Mouse (Mus musculus): ENCODE results near the gene Slc41a2. TPM values are rescaled to one million over a fixed set of nuclear protein-coding genes. Genes with fewer than 3 reads are reported as not detected.

Slc41a2 gene
- total RNA-seq (2014; rRNA removed) (42.0 TPM in 2 replicates), polyA plus RNA-seq (2015; fragmentation: Nextera tagmentation; extraction: Ambion mirVana) (10.0 and 11.9 TPM in 2 replicates)

DNA sequence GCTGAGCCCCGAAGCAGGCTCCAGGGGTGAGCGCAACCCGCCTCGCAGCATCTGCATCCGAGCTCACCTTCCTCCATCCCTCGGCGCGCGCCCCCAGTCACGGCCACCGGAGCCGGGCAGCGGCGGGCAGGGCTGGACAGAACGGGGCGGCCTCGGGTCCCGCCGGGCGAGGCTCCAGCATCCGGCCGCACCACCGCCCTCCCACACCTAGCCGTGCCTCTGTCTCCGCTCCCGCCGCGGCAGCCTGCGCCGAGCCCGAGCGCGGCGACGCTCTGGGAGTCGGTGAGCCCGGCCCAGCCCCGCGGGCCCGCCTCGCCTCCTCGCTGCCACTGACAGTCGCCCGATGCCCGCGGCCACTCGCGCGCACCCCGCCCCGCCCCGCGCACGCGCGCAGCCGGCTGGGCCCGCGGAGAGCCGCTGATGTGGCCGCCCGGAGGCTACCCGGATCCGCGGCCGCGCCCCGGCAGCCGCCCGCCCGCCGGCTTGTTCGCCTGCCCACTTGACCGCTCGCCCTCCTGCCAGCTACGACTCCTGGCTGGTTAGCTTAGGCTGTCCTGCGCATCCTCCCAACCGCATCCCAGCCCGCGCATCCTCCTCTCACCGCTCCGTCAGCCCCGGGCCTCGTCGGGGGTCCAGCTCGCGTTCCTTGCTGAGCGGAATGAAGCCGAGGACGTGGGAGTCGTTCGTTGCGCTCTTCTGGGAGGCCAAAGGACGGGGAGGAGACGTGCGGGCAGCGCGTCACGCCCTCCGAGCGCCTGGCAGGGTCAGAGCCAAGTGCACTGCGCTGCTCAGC, at the start of gene Slc41a2:
TSS of gene Slc41a2 (minus strand) at position 724 of the 793 bp plus-strand sequence.
- ATAC-seq (ENCODE audit: low FRiP score) (peak; percentile 87), DNase-seq (ENCODE audit: low spot score) (peak; percentile 65)
- WGBS: under 1% methylated on average over 80 of the region's 102 CpGs
- Histone ChIP-seq H3K9ac (replicated peaks; ENCODE audit: low read length, poor library complexity, severe bottlenecking) (peak within 1 kb of the TSS; percentile 93), H3K27me3 (ENCODE audit: insufficient read depth, low read length) (peaks cover 4% of the 10 kb centered on the region; the same call in 1 of the 2 replicates), H3K4me1 (ENCODE audit: insufficient read depth, low read length) (no peaks in the 10 kb centered on the region), H3K4me3 (ENCODE audit: low read depth, low read length) (peak within 1 kb of the TSS; percentile 77), H3K27ac (ENCODE audit: low read depth, low read length) (peak within 1 kb of the TSS; percentile 84), H3K9me3 (ENCODE audit: low read length) (no peaks in the 10 kb centered on the region), H3K36me3 (ENCODE audit: insufficient read depth, low read length) (no peaks in the 10 kb centered on the region), H3K4me2 (ENCODE audit: low read depth, low read length, poor library complexity, severe bottlenecking) (peak within 1 kb of the TSS; percentile 72)
- no peak for TF ChIP-seq CTCF (IDR thresholded peaks at IDR 0.05)

DNA sequence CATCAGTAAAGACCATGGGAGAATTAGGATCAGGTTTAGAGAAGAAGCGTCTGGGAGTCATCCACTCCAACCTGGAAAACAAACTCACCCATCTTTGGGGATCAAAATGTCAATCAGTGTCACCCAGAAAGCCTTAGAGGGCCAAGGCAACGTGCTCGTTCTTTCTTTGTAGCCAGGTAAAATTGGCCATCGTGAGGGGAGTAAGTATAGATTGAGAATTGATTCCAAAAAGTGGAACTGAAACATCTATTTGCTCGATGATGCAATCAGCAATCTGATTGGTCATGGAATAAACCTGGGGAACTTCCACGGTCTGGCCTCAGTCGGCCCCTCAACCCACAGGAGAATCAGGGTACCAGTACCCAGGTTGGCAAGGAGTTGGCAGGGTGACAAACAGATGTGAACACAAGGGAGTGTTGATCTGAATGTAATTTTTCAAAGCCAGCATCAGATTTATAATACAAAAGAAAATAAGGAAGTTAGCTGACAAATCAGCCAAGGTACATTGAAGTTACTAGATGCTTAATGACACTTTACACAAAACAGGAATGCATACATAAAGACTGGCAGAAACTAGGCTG, 47.7 kb upstream of the Slc41a2 start:
- H3K9me3 ChIP-seq (ENCODE audit: low read length): no peaks in the 10 kb centered on the region
- DNase-seq (ENCODE audit: low spot score) (no peak), ATAC-seq (ENCODE audit: low FRiP score) (no peak)
- H3K4me2 ChIP-seq (ENCODE audit: low read depth, low read length, poor library complexity, severe bottlenecking): no peak overlapping the region
- H3K27ac ChIP-seq (ENCODE audit: low read depth, low read length): no peak overlapping the region
- WGBS: 98% methylated on average over 7 of the region's 7 CpGs
- no peaks in the 10 kb centered on the region for H3K27me3 ChIP-seq (ENCODE audit: insufficient read depth, low read length)
- no peak overlapping the region for H3K4me3 ChIP-seq (ENCODE audit: low read depth, low read length)
- no peak for TF ChIP-seq CTCF (IDR thresholded peaks at IDR 0.05)
- H3K9ac ChIP-seq (replicated peaks; ENCODE audit: low read length, poor library complexity, severe bottlenecking): no peak overlapping the region
- H3K4me1 ChIP-seq (ENCODE audit: insufficient read depth, low read length): no peaks in the 10 kb centered on the region
- H3K36me3 ChIP-seq (ENCODE audit: insufficient read depth, low read length): no peaks in the 10 kb centered on the region; the same call in 1 of the 2 replicates

DNA sequence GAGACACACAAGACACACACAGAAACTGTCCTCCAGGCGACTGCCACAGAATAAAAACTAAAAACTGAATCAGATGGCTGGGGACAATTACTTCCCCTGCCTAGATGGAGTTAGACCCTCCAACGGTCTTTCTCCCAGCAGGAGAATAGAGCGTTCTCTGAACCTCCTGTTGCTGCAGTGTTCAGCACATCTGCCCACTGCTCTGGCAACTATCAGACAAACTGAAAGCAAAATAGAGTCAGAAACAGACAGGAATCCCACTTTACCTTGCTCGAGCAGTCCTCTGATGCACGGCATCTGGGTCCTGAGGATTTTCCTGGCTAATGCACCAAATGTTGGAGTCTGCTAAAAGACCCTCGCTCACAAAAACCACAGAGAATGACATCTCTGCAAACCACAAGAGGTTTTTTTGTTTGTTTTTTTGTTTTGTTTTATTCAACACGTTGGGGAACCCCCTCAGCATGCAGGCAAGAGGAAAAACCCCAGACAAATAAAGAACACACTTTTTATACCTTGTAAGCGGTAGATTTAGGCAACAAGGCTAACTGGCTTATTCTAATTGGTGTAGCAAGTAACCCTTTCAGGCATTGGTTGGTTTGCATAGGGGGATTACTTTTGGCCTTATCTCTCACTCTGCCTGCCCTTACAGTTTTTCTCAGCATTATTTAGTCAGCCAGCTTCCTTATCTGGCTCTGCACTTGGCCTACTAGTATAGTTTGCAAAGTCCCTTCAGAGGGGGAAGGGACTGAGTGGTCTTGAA, 47.0 kb upstream of the Slc41a2 start:
- no peak overlapping the region for H3K9ac ChIP-seq (replicated peaks; ENCODE audit: low read length, poor library complexity, severe bottlenecking)
- H3K27ac ChIP-seq (ENCODE audit: low read depth, low read length): no peak overlapping the region
- no peak for DNase-seq (ENCODE audit: low spot score)
- no peaks in the 10 kb centered on the region; the same call in 1 of the 2 replicates for H3K36me3 ChIP-seq (ENCODE audit: insufficient read depth, low read length)
- no peak for ATAC-seq (ENCODE audit: low FRiP score)
- no peaks in the 10 kb centered on the region for H3K4me1 ChIP-seq (ENCODE audit: insufficient read depth, low read length)
- WGBS: 91% methylated on average over 8 of the region's 8 CpGs
- H3K4me3 ChIP-seq (ENCODE audit: low read depth, low read length): no peak overlapping the region
- H3K27me3 ChIP-seq (ENCODE audit: insufficient read depth, low read length): no peaks in the 10 kb centered on the region
- H3K9me3 ChIP-seq (ENCODE audit: low read length): no peaks in the 10 kb centered on the region
- no peak for TF ChIP-seq CTCF (IDR thresholded peaks at IDR 0.05)
- H3K4me2 ChIP-seq (ENCODE audit: low read depth, low read length, poor library complexity, severe bottlenecking): no peak overlapping the region

DNA sequence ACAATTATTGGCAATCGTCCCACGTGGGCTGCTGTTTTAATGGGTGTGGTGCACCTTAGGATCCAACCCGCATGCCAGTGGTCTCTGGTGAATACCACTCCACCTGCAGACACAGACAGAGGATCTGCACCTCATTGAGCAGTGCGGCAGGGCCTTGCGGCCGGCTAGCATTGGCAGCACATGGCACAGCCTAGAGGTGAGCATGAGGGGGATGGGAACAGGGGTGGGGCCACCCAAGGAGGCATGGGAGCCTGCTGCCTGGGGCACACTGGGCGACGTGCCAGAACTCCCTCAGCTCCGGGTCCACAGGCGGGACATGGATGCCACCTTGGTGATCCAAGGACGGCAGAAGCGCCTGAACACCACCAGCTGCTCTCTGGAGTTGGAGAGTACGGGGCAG, 46.2 kb upstream of the Slc41a2 start:
- TF ChIP-seq CTCF (IDR thresholded peaks at IDR 0.05): no peak
- no peak overlapping the region for H3K4me2 ChIP-seq (ENCODE audit: low read depth, low read length, poor library complexity, severe bottlenecking)
- no peaks in the 10 kb centered on the region for H3K27me3 ChIP-seq (ENCODE audit: insufficient read depth, low read length)
- 93% methylated on average over 13 of the region's 13 CpGs for WGBS
- H3K4me1 ChIP-seq (ENCODE audit: insufficient read depth, low read length): no peaks in the 10 kb centered on the region
- ATAC-seq (ENCODE audit: low FRiP score) (no peak), DNase-seq (ENCODE audit: low spot score) (no peak)
- no peaks in the 10 kb centered on the region for H3K9me3 ChIP-seq (ENCODE audit: low read length)
- H3K9ac ChIP-seq (replicated peaks; ENCODE audit: low read length, poor library complexity, severe bottlenecking): no peak overlapping the region
- no peak overlapping the region for H3K27ac ChIP-seq (ENCODE audit: low read depth, low read length)
- H3K36me3 ChIP-seq (ENCODE audit: insufficient read depth, low read length): no peaks in the 10 kb centered on the region; the same call in 1 of the 2 replicates
- no peak overlapping the region for H3K4me3 ChIP-seq (ENCODE audit: low read depth, low read length)

DNA sequence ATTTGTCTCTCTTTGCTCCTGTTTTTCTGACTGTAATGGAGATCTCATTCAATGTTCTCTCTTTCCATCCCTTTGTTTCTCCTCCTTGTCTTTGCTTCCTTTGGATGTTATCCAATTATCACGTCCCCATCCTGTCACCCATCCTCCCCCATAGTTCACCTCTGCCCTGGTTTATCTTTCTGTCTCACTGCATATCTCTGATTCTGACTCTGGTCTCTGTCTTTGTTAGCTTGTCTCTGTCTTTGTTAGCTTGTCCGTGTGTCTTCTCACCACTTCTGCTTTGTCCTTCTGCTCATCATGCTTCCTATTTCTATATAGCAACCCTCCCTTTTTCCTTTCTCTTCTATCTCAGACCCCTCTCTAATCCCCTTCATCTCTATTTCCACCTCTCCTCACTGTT, 45.3 kb upstream of the Slc41a2 start:
- Histone ChIP-seq H3K9ac (replicated peaks; ENCODE audit: low read length, poor library complexity, severe bottlenecking) (no peak overlapping the region), H3K27ac (ENCODE audit: low read depth, low read length) (no peak overlapping the region), H3K36me3 (ENCODE audit: insufficient read depth, low read length) (no peaks in the 10 kb centered on the region; the same call in 1 of the 2 replicates), H3K4me1 (ENCODE audit: insufficient read depth, low read length) (no peaks in the 10 kb centered on the region), H3K9me3 (ENCODE audit: low read length) (no peaks in the 10 kb centered on the region), H3K4me2 (ENCODE audit: low read depth, low read length, poor library complexity, severe bottlenecking) (no peak overlapping the region), H3K4me3 (ENCODE audit: low read depth, low read length) (no peak overlapping the region), H3K27me3 (ENCODE audit: insufficient read depth, low read length) (no peaks in the 10 kb centered on the region)
- WGBS: 72% methylated on average over 2 of the region's 2 CpGs
- ATAC-seq (ENCODE audit: low FRiP score) (no peak), DNase-seq (ENCODE audit: low spot score) (no peak)
- no peak for TF ChIP-seq CTCF (IDR thresholded peaks at IDR 0.05)
